Mouse (Mus musculus) forebrain, embryonic 11.5 days (tissue): ENCODE measurements around the gene Arl6. TPM values are rescaled to one million over a fixed set of nuclear protein-coding genes. Genes with fewer than 3 reads are reported as not detected.

ENCODE experiments used
- polyA plus RNA-seq: library from polyadenylated mRNA; unstranded; fragments of >200 nt; fragmentation: Nextera tagmentation; extraction: Ambion mirVana; gene quantifications from 2 replicates; pipeline ENCODE4 v1.2.1, GENCODE M21; 2014

Gene Arl6
- polyA plus RNA-seq, 1 experiment from 2014 or later, result 55.6 TPM

Other genes with a start within 250 kb of the Arl6 start
- 0.07 TPM in 1 of 2 replicates, not detected in the other for gene Gabrr3, start 232.1 kb downstream of the Arl6 start, polyA plus RNA-seq
- 30.7 and 31.1 TPM in 2 replicates for gene Riox2, start 167.6 kb downstream of the Arl6 start, polyA plus RNA-seq
- 6.0 and 6.5 TPM in 2 replicates for gene Crybg3, start 38.4 kb downstream of the Arl6 start, polyA plus RNA-seq